Mouse (Mus musculus) retina, adult 2 months (tissue): Measurements from ENCODE around the gene B3gat1.

Experiments
- DNase-seq: peaks from one replicate; pipeline ENCODE4 v3.0.0-alpha.2; 2012; ENCODE audit warnings: low read depth, low spot score

The B3gat1 gene

DNA sequence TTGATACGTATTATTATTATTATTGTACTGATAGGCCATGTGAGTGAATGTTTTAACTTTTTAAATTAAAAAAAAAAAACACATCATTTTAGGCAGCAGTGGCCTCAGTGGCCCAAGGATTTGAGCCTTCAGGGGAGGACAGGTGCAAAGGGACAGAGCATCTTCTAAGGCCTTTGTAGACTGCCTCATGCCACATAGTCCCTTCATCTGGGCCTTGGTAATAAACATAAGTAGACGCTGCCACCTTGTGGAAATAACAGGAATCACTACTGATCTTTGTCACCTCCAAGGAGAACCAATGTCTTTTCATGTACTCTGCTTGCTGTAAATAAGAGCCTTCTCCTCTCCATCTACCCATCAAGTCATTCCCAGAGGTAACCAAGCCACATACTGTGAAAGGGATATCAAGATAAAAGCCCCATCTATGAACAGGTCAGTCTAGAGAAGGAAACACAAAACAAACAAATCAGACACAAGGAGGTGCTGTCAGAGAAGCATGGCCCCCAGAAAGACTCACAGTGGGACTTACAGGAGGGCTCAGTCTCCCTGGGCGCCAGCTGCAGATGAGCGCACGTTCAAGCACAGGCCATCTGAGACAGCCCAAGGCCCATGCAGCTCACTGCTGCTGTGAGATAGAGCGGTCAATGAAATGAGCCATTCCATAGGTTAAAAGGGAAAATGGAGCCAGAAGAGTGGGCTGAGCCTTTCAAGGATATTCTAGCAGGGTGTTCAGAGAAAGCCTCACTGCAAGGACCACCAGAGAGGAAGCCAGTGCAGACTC is 42.8 kb downstream of the B3gat1 start:
- DNase-seq, result peak; percentile 50

DNA sequence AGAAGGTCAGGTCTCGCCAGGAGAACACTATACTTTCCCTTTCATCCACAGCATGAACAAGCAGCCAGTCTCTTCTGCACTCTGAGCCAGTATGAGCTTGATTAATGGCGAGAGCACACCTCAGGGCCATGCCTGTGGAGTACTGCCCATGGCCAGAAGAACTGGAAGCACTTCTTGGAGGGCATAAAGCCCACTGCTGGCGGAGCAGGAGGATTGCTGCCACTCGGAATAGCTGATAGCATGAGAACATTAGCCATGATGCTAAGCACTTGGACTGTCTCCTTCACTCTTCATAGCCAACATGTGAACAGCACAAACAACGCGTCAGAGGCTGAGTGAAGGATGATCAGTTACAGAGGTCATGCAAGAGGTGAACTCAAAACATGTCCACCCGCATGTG is 44.9 kb downstream of the B3gat1 start:
- no peak for DNase-seq

DNA sequence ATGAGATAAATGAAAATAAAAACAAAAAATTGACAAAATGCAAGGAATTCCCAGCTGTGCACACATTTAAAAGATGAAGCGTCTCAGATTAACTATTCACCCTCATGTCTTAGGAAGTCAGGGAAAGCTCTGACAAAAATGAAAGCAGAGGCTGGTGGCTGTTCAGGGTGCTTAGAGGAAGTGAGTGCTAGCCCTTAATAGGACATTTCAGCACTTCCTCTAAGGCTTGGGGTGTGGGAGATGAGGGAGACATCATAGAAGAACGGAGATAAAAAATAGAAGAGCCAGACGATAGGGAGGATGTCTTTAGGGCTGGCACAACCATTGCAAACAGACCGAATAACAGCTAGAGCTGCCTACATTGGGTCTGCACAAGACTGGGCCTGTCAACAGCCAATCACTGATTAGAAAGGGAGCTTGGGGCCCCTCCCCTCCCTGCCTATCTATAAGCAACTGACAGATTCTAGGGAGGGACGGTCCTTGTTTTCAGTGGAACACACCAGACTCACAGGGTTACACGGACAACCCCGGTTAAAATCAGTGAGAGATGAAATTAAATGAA is 50.0 kb downstream of the B3gat1 start:
- no peak for DNase-seq

DNA sequence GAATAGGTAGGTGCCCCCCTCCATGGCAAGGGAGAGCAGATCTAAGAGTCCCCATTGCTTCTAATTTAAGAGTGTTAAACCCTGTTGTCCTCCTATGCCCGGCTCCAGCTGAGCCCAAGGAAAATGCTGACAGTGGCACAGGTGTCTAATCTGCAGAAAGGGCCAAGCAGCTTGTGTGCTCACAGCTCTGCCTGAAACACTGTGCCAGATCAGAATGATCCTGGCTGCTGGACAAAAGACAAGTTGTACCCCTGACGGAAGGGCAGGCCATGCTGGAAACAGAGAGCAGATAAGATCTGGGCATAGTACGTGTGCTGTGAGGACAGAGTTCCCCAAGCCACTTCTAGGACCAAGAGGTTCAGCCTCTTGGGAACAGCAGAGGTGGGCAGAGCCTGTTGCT is 59.3 kb downstream of the B3gat1 start:
- DNase-seq, result peak; percentile 84

DNA sequence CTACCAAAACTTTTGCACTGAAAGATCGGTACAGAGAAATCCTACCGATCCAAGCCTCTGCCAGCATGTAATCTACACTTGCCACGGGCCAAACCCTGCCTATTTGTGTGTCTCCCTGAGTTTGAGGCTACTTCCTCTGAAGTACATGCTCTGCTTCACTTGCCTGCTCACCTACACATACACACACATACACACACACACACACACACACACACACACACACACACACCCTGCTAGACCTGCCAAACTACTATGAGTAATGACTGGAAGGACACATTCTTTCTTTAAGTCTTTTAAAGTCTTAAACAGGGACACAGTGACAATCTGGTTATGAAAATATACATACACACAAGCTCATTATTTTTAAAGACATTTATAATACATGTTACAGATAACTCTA is 64.7 kb downstream of the B3gat1 start:
- no peak for DNase-seq

DNA sequence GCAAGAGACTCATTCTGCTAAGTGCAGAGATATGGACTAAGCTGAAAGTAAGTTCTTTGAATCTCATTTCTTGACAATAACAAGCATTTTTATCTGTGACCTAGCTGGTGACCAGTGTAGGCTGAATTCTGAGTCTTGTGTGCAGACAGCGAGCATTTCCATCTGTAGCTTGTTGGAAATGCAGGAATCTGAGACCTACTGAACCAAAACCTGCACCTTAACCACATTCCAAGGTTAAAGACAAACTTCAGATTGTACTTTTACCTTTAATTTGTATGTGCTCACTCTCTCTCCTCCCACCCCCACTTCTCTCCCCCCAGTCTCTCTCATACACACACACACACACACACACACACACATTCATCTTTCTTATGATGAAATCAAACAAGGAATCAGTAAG is 65.2 kb downstream of the B3gat1 start:
- DNase-seq, result no peak

DNA sequence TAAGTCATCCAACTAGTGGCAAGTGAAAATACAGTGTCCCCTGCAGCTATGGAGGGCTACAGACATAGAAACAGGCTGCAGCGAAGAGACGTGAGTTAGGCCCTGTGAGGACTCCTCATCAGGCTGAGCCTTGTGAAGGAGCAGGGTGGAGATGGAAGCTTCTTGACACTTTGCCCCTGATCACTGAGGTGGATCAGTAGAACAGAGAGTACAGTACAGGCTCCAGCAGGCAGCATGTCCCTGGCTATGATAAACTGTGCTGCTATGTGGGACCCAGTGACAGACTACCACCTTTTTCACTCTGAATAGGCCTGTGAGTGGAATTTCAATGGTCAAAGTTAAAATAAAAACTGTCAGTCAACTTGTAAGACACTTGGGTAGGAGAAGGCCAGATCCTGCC is 66.8 kb downstream of the B3gat1 start:
- DNase-seq, result no peak

DNA sequence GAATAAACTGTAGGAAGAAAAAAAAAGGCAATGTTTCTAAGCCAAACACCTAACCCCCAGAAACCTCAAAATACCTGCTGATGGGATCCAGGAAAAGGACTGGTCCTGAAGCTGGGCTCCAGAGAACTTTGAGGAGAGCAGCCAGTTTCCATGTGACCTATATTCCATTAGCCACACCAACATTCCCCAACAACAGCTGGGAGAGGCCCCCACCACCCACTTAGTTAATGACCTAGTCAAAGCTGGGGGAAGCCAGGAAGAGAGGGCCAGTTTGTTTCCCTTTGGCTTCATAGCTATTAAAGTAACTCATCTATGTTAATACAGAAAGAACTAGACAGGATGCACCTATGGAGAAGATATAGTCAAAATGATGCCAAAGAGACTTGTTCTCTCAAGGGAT is 70.8 kb downstream of the B3gat1 start:
- DNase-seq, result no peak

DNA sequence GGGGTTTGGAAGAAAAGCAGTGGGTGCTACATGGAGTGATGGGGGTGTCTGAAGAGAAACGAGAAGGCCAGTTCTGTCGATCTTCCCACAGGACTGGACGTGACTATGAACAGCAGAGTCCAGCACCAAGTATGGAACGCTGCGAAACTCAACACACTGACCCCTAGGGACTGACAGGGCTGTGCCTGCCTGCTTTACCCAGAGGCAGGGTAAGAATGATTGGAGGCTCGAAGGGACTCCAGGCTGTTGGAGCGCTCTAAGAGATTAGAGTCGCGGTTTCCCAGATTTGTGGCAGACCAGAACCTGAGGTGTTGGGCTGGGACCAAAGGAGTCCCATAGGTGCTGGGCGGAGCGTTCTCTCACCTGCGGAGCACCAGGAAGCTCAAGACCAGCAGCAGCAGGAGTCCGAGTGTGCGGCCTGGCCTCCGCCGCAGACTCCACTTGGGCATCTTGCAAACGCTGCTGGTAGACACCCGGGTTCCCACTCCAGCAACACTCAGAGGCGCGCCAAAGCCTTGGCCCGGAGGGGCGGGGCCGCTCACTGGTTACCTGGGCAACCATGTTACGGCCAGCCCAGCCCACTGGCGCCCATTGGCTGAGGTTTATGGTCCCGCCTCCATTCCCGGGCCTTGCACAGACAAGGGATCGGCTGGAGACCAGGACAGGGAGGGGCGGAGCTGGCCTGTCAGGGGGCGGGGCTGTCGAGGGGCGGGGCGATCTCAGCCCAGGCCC is 72.6 kb downstream of the B3gat1 start, which contains the start of gene Glb1l2:
Glb1l2 (minus strand) TSS at position 534 of the 732 bp plus-strand sequence.
- peak; percentile 92 for DNase-seq

DNA sequence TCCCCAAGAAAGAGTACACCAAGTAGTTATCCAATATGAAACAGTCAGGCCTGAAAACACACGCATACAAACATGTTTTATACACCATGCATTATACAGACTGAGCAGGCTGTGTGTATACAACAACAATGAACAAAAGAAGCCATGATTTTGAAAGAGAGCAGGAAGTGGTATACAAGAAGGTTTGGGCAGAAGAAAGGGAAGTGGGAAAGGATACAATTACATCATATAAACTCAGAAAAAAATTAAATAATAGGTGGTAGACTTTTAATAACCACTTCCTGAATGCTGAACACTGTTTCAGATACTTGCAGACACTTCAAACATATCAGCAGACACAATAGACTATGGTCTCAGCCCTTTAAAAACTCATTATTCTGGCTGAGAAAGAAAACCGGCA is 75.2 kb downstream of the B3gat1 start:
- DNase-seq, result no peak
